Mouse (Mus musculus) heart, adult 2 months (tissue): Measurements from ENCODE around the gene Zmiz1.
A peak's percentile ranks its signal among the peaks of the same experiment; 100 is the strongest.

Source experiments
- CTCF ChIP-seq: fragments of 200-600 bp; IDR thresholded peaks from 2 replicates; pipeline ENCODE4 v1.8.1; 2022; ENCODE audit warnings: antibody characterized with exemption, mild to moderate bottlenecking, moderate library complexity
- POLR2A ChIP-seq: fragments of 200-500 bp; IDR thresholded peaks from 2 replicates; pipeline ENCODE4 v1.6.1; 2011; ENCODE audit warnings: mild to moderate bottlenecking, low read depth, low read length, control low read depth; ENCODE audit not compliant: insufficient read depth

DNA sequence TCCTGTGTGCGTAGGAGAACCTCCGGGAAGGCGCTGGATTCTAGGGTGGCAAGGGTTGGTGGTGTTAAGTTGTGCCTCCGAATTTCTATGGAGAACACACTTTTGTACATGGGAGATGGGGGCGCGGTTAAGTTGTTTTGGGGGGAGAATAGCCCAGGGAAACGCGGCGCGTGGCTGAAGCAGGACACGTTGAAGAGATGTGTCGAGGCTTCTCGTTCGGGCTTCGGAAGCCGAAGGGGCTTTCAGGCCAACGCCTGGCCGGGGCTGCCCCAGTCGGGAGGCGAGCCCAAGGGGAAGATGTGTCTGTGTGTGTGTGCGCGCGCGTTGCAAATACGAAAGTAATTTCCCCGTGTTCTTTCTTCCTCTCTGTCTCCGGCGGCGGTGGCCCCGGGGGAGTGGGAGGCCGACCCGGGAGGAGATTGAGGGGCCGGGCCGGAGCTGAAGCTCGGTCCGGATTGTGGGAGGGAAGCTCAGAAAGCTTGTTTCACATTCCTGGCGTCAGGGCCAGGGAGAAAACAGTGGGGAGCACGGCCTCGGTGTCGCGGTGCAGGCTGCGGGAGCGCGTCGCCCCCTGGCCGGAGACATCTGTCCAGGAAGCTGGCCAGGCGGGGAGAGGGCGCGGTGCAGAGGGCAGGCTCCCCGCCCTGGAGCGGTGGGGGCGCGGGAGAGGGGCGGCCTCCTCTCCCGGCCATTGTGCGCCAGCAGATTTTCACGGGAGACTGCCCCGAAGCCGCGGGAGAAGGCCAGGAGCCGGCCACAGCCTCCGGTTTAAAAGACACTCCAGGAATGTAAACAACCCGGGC is 1.2 kb downstream of the Zmiz1 start:
- peak; percentile 66; the same call in 1 of the 2 replicates for TF ChIP-seq POLR2A
- TF ChIP-seq CTCF, result peak; percentile 26
